Mouse (Mus musculus) mouse trophoblast stem cell (cell line): ENCODE measurements at regions not wholly inside any gene's neighbourhood (a gene's known extent, or its start where the extent isn't known, plus 50 kb on each side); places are given as distances from the start of the nearest gene placed in this dataset.

Experiments
- in situ Hi-C, 2 experiments: fragments of 300-500 bp; cut with MseI, MboI; formaldehyde crosslinking; loops; 2 replicates in 1 of 2; 3 replicates in 1 of 2; pipeline ENCODE4 v1.15.1; 2025

- in situ Hi-C loops = no loop called here
Measured at GRCm38 (mm10) chr15:31854764-31855163, 253.1 kb downstream of the Fam173b start.

- in situ Hi-C loops = no loop called here
Measured at GRCm38 (mm10) chr15:31855188-31855587, 253.5 kb downstream of the Fam173b start.

- in situ Hi-C loops = no loop called here
Measured at GRCm38 (mm10) chr15:31869100-31869499, 267.4 kb downstream of the Fam173b start.

GRCm38 (mm10) chr15:31869673-31870417, 268.2 kb downstream of the Fam173b start:
- in situ Hi-C loops = no loop called here

GRCm38 (mm10) chr15:31875436-31875835, 273.8 kb downstream of the Fam173b start:
- in situ Hi-C loops = no loop called here

- in situ Hi-C loops = no loop called here
Measured at GRCm38 (mm10) chr15:31880479-31880878, 278.8 kb downstream of the Fam173b start.

- in situ Hi-C loops = no loop called here
Measured at GRCm38 (mm10) chr15:31882331-31882730, 280.7 kb downstream of the Fam173b start.

- in situ Hi-C loops = no loop called here
Measured at GRCm38 (mm10) chr15:31883516-31883915, 281.9 kb downstream of the Fam173b start.

GRCm38 (mm10) chr15:31898904-31899650, 278.0 kb upstream of the Tas2r119 start:
- in situ Hi-C loops = no loop called here

- in situ Hi-C loops = no loop called here
Measured at GRCm38 (mm10) chr15:31900325-31900724, 276.8 kb upstream of the Tas2r119 start.

- in situ Hi-C loops = no loop called here
Measured at GRCm38 (mm10) chr15:31908432-31908831, 268.7 kb upstream of the Tas2r119 start.

GRCm38 (mm10) chr15:31911978-31912377, 265.1 kb upstream of the Tas2r119 start:
- in situ Hi-C loops = no loop called here

GRCm38 (mm10) chr15:31921485-31921884, 255.6 kb upstream of the Tas2r119 start:
- in situ Hi-C loops = no loop called here

- in situ Hi-C loops = no loop called here
Measured at GRCm38 (mm10) chr15:31960301-31960700, 216.8 kb upstream of the Tas2r119 start.

- in situ Hi-C loops = no loop called here
Measured at GRCm38 (mm10) chr15:31961963-31962362, 215.1 kb upstream of the Tas2r119 start.

- in situ Hi-C loops = no loop called here
Measured at GRCm38 (mm10) chr15:31964911-31965310, 212.2 kb upstream of the Tas2r119 start.

GRCm38 (mm10) chr15:31965542-31965941, 211.5 kb upstream of the Tas2r119 start:
- in situ Hi-C loops = no loop called here

GRCm38 (mm10) chr15:31972891-31973290, 204.2 kb upstream of the Tas2r119 start:
- in situ Hi-C loops = no loop called here

- in situ Hi-C loops = no loop called here
Measured at GRCm38 (mm10) chr15:31973889-31974288, 203.2 kb upstream of the Tas2r119 start.

- in situ Hi-C loops = no loop called here
Measured at GRCm38 (mm10) chr15:31976461-31976860, 200.6 kb upstream of the Tas2r119 start.

GRCm38 (mm10) chr15:31977563-31977962, 199.5 kb upstream of the Tas2r119 start:
- in situ Hi-C loops = no loop called here

- in situ Hi-C loops = no loop called here
Measured at GRCm38 (mm10) chr15:31979961-31980360, 197.1 kb upstream of the Tas2r119 start.

GRCm38 (mm10) chr15:31980791-31981190, 196.3 kb upstream of the Tas2r119 start:
- in situ Hi-C loops = no loop called here
